Mouse (Mus musculus): ENCODE measurements around the gene Lrrc19.

- TF ChIP-seq CTCF (IDR thresholded peaks at IDR 0.05; ENCODE audit: low read depth) (no peak), EP300 (optimal IDR thresholded peaks at IDR 0.05) (peak; percentile 98)
These were observed 35.8 kb downstream of the Lrrc19 start, which contains the start of gene Ift74 for GRCm38 (mm10) chr4:94613972-94614626.
